Mouse (Mus musculus): ENCODE measurements around the gene Npas3. TPM values are rescaled to one million over a fixed set of nuclear protein-coding genes. Genes with fewer than 3 reads are reported as not detected.

Gene Npas3
- polyA plus RNA-seq, 1 experiment from 2014 or later, result 1.1 TPM

GRCm38 (mm10) chr12:53587691-53588504 lies 339.4 kb downstream of the Npas3 start:
- Histone ChIP-seq H3K4me2 (peak overlapping the region; percentile 13; the same call in 1 of the 2 replicates), H3K9ac (no peak overlapping the region), H3K27ac (replicated peaks) (peak overlapping the region; percentile 48; the same call in 1 of the 2 replicates), H3K4me1 (peaks cover 12% of the 10 kb centered on the region), H3K36me3 (no peaks in the 10 kb centered on the region), H3K27me3 (replicated peaks) (no peaks in the 10 kb centered on the region), H3K4me3 (no peak overlapping the region), H3K9me3 (no peaks in the 10 kb centered on the region)
- no peak for ATAC-seq (ENCODE audit: extremely low read depth, insufficient number of reproducible peaks, low FRiP score, low TSS enrichment)
- 73% methylated on average over 19 of the region's 19 CpGs for WGBS

- H3K9ac ChIP-seq, result no peak overlapping the region
- H3K27me3 ChIP-seq (replicated peaks), result no peaks in the 10 kb centered on the region
- peaks cover 12% of the 10 kb centered on the region for H3K4me1 ChIP-seq
- H3K36me3 ChIP-seq, result no peaks in the 10 kb centered on the region
- H3K4me3 ChIP-seq, result no peak overlapping the region
- ATAC-seq (ENCODE audit: extremely low read depth, insufficient number of reproducible peaks, low FRiP score, low TSS enrichment), result no peak
- no peaks in the 10 kb centered on the region for H3K9me3 ChIP-seq
- no peak overlapping the region for H3K27ac ChIP-seq (replicated peaks)
- 57% methylated on average over 6 of the region's 6 CpGs for WGBS
- H3K4me2 ChIP-seq, result no peak overlapping the region
Measured at GRCm38 (mm10) chr12:53589446-53589961, 341.0 kb downstream of the Npas3 start.

- Histone ChIP-seq H3K27me3 (replicated peaks) (no peaks in the 10 kb centered on the region), H3K36me3 (no peaks in the 10 kb centered on the region), H3K9ac (no peak overlapping the region), H3K27ac (replicated peaks) (no peak overlapping the region), H3K4me3 (no peak overlapping the region), H3K9me3 (no peaks in the 10 kb centered on the region), H3K4me2 (no peak overlapping the region), H3K4me1 (no peaks in the 10 kb centered on the region)
- ATAC-seq (ENCODE audit: extremely low read depth, insufficient number of reproducible peaks, low FRiP score, low TSS enrichment), result no peak
- WGBS, result 77% methylated on average over 6 of the region's 6 CpGs
Measured at GRCm38 (mm10) chr12:53605661-53606060, 357.2 kb downstream of the Npas3 start.

GRCm38 (mm10) chr12:53612120-53612519 lies 363.6 kb downstream of the Npas3 start:
- ATAC-seq (ENCODE audit: extremely low read depth, insufficient number of reproducible peaks, low FRiP score, low TSS enrichment), result no peak

GRCm38 (mm10) chr12:53621271-53621670 lies 372.8 kb downstream of the Npas3 start:
- Histone ChIP-seq H3K27ac (replicated peaks) (no peak overlapping the region), H3K9ac (no peak overlapping the region), H3K27me3 (replicated peaks) (no peaks in the 10 kb centered on the region), H3K9me3 (no peaks in the 10 kb centered on the region), H3K4me3 (no peak overlapping the region), H3K36me3 (no peaks in the 10 kb centered on the region), H3K4me2 (no peak overlapping the region), H3K4me1 (no peaks in the 10 kb centered on the region; the same call in 1 of the 2 replicates)
- no peak for ATAC-seq (ENCODE audit: extremely low read depth, insufficient number of reproducible peaks, low FRiP score, low TSS enrichment)
- 79% methylated on average over 7 of the region's 7 CpGs for WGBS

More at GRCm38 (mm10) chr12:53612120-53612519, 363.6 kb downstream of the Npas3 start:
- Histone ChIP-seq H3K4me1 (no peaks in the 10 kb centered on the region), H3K4me3 (no peak overlapping the region), H3K4me2 (no peak overlapping the region), H3K27me3 (replicated peaks) (no peaks in the 10 kb centered on the region), H3K27ac (replicated peaks) (no peak overlapping the region), H3K36me3 (no peaks in the 10 kb centered on the region), H3K9me3 (no peaks in the 10 kb centered on the region), H3K9ac (no peak overlapping the region)
- 83% methylated on average over 7 of the region's 7 CpGs for WGBS

- 78% methylated on average over 9 of the region's 9 CpGs for WGBS
- Histone ChIP-seq H3K4me2 (no peak overlapping the region), H3K4me3 (no peak overlapping the region), H3K27ac (replicated peaks) (no peak overlapping the region), H3K9ac (no peak overlapping the region), H3K4me1 (no peaks in the 10 kb centered on the region; the same call in 1 of the 2 replicates), H3K9me3 (no peaks in the 10 kb centered on the region), H3K36me3 (no peaks in the 10 kb centered on the region), H3K27me3 (replicated peaks) (no peaks in the 10 kb centered on the region)
- no peak for ATAC-seq (ENCODE audit: extremely low read depth, insufficient number of reproducible peaks, low FRiP score, low TSS enrichment)
Measured at GRCm38 (mm10) chr12:53623793-53624192, 375.3 kb downstream of the Npas3 start.

- Histone ChIP-seq H3K27ac (replicated peaks) (no peak overlapping the region), H3K4me2 (no peak overlapping the region), H3K9me3 (no peaks in the 10 kb centered on the region), H3K9ac (no peak overlapping the region), H3K4me1 (peaks cover under 1% of the 10 kb centered on the region), H3K36me3 (no peaks in the 10 kb centered on the region), H3K4me3 (no peak overlapping the region), H3K27me3 (replicated peaks) (no peaks in the 10 kb centered on the region)
- ATAC-seq (ENCODE audit: extremely low read depth, insufficient number of reproducible peaks, low FRiP score, low TSS enrichment), result no peak
- 74% methylated on average over 11 of the region's 11 CpGs for WGBS
Measured at GRCm38 (mm10) chr12:53624379-53625021, 376.0 kb downstream of the Npas3 start.

- no peaks in the 10 kb centered on the region for H3K36me3 ChIP-seq
- H3K9me3 ChIP-seq, result no peaks in the 10 kb centered on the region
- peaks cover 29% of the 10 kb centered on the region for H3K4me1 ChIP-seq
- ATAC-seq (ENCODE audit: extremely low read depth, insufficient number of reproducible peaks, low FRiP score, low TSS enrichment), result no peak
- H3K27ac ChIP-seq (replicated peaks), result no peak overlapping the region
- H3K4me3 ChIP-seq, result no peak overlapping the region
- H3K9ac ChIP-seq, result no peak overlapping the region
- 77% methylated on average over 8 of the region's 8 CpGs for WGBS
- H3K27me3 ChIP-seq (replicated peaks), result no peaks in the 10 kb centered on the region
- H3K4me2 ChIP-seq, result no peak overlapping the region
Measured at GRCm38 (mm10) chr12:53629483-53630120, 381.1 kb downstream of the Npas3 start.

GRCm38 (mm10) chr12:53630607-53631006 lies 382.1 kb downstream of the Npas3 start:
- Histone ChIP-seq H3K27ac (replicated peaks) (0 out of 2 replicates have a peak overlapping the region, but pooled peaks have one; percentile 16), H3K4me1 (peaks cover 29% of the 10 kb centered on the region), H3K4me3 (no peak overlapping the region), H3K9me3 (no peaks in the 10 kb centered on the region), H3K9ac (no peak overlapping the region), H3K27me3 (replicated peaks) (no peaks in the 10 kb centered on the region), H3K4me2 (no peak overlapping the region), H3K36me3 (no peaks in the 10 kb centered on the region)
- ATAC-seq (ENCODE audit: extremely low read depth, insufficient number of reproducible peaks, low FRiP score, low TSS enrichment), result no peak
- 0% methylated on average over 1 of the region's 1 CpGs for WGBS

GRCm38 (mm10) chr12:53631315-53632106 lies 383.0 kb downstream of the Npas3 start:
- no peak overlapping the region for H3K4me2 ChIP-seq
- ATAC-seq (ENCODE audit: extremely low read depth, insufficient number of reproducible peaks, low FRiP score, low TSS enrichment), result no peak
- 0 out of 2 replicates have a peak overlapping the region, but pooled peaks have one; percentile 16 for H3K27ac ChIP-seq (replicated peaks)
- no peaks in the 10 kb centered on the region for H3K9me3 ChIP-seq
- H3K36me3 ChIP-seq, result no peaks in the 10 kb centered on the region
- H3K4me3 ChIP-seq, result no peak overlapping the region
- peaks cover 29% of the 10 kb centered on the region for H3K4me1 ChIP-seq
- no peak overlapping the region for H3K9ac ChIP-seq
- 79% methylated on average over 4 of the region's 4 CpGs for WGBS
- H3K27me3 ChIP-seq (replicated peaks), result no peaks in the 10 kb centered on the region

Measured in heart, embryonic 13.5 days (tissue).